Mouse (Mus musculus): ENCODE measurements at regions not wholly inside any gene's neighbourhood (a gene's known extent, or its start where the extent isn't known, plus 50 kb on each side); places are given as distances from the start of the nearest gene placed in this dataset.
A peak's percentile ranks its signal among the peaks of the same experiment; 100 is the strongest.

GRCm38 (mm10) chr1:136717830-136718517 is 93.3 kb downstream of the Zfp281 start:
- DNase-seq (ENCODE audit: low spot score in 2 of 2), result no peak

DNA sequence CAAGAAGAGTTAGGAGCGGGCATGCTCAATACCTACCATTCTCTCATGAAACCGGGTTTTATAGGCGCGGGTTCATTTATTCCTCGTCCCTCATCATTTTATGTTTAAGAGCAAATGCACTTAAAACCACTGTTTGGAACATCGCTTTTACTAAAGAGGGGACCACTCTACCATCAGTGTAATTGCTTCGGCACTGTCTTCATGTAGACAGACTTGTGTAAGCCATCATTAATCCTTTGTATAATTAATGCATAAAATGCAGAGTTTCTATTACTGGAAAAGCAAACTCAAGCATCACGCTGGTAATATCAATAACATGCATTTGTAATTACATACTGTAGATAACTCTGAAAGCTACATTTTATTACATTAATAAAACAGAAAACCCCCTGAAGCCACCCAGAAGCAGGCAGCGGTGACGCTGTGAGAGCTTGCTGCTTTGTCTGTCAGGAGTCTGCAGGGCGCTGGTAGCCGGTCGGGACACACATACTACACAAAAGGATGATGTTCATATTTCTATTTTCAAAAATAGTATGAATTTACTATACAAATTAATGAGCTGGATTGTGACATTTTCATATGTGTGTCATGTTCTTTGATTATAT is 99.2 kb downstream of the Zfp281 start:
- DNase-seq (ENCODE audit: low spot score in 2 of 2), result no peak

GRCm38 (mm10) chr1:136725242-136725641 is 100.5 kb downstream of the Zfp281 start:
- DNase-seq (ENCODE audit: low spot score in 2 of 2), result no peak

GRCm38 (mm10) chr1:136726145-136726935 is 101.6 kb downstream of the Zfp281 start:
- DNase-seq (ENCODE audit: low spot score in 2 of 2), result no peak

DNA sequence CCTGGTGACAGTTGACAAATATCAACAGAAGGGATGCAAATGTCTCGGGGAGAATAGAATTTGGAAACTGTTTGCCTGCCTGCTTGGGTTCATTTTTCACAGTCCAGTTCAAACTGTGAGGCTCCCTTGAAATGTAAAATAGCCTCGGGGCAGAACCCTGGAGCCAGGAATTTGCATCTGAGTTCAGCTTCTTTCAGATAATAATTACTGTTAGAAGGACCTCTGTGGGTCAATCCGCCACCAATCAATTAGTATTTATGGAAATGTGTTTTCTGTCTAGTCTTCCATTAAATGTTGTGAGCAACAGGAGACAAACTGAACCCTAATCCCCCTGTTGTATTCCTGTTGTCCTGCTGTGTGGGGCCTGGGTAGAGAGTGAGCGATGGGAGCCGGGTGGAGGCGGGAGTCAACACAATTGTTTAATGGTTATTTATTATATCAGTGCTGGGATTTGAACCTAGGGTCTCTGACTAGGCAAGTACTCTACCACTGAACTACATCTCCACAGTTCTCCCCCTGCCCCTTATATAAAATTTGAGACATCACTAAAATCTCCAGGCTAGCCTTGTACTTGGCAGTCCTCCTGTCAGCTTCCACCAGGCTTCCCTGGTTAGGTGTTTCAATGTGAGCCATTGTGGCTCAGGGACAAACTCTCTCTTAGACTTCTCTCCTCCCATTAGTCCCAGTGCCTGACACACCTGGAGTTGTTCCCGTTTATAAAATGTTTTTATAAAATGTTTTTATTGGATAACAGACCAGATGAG is 103.3 kb downstream of the Zfp281 start:
- DNase-seq (ENCODE audit: low spot score in 2 of 2), result no peak

- DNase-seq (ENCODE audit: low spot score in 2 of 2), result no peak
These were observed 103.9 kb downstream of the Zfp281 start for GRCm38 (mm10) chr1:136728632-136728944.

DNA sequence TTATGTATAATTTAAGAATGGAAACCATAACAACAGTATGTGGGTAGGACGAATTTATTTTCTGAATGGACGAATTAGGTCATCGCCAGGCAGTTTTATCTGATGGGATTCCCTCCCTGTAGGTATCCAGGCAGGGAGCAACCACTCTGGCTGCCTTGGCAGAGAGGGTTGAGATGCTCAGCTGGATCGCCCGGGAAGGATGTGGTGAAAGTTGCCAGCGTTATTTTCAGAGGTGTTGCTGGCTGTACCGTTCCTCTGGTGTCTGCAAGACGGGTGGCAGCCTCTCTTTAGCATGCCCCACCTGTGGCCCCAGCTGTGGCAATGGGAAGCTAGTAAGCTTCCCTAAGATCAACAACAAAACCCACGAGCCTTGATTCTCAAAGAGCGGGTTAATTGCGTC is 105.9 kb downstream of the Zfp281 start:
- peak in 1 of 2 experiments; percentile 59 for DNase-seq (ENCODE audit: low spot score in 2 of 2)

GRCm38 (mm10) chr1:136738030-136738429 is 113.3 kb downstream of the Zfp281 start:
- DNase-seq (ENCODE audit: low spot score in 2 of 2), result no peak

DNA sequence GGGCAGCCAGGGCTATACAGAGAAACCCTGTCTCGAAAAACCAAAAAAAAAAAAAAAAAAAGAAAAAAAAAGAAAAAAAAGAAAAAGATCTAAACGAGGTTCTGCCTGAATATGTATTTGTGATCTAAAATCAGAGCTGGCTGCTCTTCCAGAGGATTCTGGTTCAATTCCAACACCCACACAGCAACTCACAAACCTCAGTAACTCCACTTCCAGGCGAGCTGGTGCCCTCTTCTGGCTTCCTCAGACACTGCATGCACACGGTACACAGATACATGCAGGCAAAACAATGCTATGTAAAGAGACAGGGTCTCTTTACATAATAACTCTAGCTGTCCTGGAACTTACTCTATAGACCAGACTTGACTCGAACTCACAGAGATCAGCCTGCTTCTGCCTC is 114.8 kb downstream of the Zfp281 start:
- DNase-seq (ENCODE audit: low spot score in 2 of 2), result peak; percentile 70 to 85

- DNase-seq (ENCODE audit: low spot score in 2 of 2), result peak; percentile 29 to 37
These were observed 116.4 kb downstream of the Zfp281 start for GRCm38 (mm10) chr1:136741061-136741460.

- DNase-seq (ENCODE audit: low spot score in 2 of 2), result no peak
These were observed 124.5 kb downstream of the Zfp281 start for GRCm38 (mm10) chr1:136749188-136749587.

DNA sequence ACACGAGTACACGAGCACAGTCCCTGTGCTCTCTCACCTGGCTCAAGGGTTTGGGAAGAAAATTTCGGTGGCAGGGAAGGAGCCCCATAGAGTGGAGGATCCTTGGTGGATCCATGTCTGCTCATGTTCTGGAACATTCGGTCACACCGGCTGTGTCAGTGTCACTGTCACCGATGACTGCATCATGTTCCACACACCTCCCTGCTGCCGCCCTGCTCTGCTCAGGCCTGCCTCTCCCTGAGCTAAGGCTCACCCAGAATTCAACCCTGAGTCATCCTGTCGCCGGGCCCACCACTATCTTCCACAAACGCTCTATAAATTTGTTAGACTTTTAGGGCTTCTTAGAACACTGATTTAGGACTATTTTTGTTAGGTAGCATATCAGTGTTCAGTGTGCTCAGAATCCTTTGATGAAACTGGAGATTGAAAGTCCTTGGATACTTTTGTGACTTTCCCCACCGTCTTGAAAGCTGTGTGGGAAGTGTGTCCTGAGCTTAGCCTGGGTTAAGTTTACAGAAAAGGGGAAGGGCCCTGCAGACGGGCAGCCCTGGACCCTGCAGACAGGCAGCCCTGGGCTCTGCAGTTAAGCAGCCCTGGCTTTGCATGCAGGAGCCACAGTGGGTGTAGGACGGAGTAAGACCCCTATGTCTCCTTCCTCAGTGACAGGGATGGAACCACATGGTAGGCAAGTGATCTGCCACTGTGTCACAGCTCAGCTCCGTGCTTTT is 126.9 kb downstream of the Zfp281 start:
- DNase-seq (ENCODE audit: low spot score in 2 of 2), result no peak

GRCm38 (mm10) chr1:136754286-136754685 is 129.6 kb downstream of the Zfp281 start:
- DNase-seq (ENCODE audit: low spot score in 2 of 2), result no peak

DNA sequence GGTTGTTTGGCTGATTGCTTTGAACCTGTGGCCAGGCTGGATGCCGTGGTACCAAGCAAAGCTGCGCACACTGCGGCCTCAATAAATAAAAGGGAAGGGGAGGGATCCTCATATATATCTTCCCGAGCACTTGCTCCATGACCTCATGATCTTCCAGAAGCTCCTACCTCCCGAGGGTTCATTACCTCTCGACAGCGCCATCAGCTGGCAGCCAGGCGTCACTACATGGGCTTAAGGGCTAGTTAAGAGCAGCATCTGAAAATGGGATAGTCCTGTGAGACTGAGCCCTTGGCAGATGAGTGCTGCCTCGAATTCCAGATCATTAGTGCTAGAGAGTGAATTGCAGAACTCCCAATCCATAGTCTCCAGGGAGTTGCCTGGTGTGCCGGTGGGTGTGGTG is 134.0 kb downstream of the Zfp281 start:
- no peak for DNase-seq (ENCODE audit: low spot score in 2 of 2)

- DNase-seq (ENCODE audit: low spot score in 2 of 2), result no peak
These were observed 134.5 kb downstream of the Zfp281 start for GRCm38 (mm10) chr1:136759164-136759563.

GRCm38 (mm10) chr1:136761467-136761866 is 136.8 kb downstream of the Zfp281 start:
- DNase-seq (ENCODE audit: low spot score in 2 of 2), result no peak

DNA sequence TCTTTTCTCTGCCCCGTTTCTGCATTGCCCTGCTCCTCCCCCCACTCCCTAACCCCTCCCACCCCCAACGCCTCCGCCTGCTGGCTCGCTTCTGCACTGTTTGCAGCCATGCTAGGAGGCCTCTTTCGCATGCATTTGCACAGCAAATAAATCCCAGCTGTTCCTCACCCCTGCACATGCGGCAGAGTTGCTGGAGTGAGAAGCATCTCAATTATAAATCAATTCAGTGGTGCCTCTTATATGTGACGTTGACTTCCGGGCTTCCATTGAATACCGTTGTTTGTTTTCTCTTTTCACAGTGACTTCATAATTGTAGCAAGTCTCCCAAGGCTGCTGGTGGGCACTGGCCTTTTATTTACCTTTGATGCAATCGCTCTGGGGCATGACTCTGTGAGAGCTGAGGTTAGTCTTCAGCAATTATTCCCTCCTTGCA is 144.3 kb downstream of the Zfp281 start:
- DNase-seq (ENCODE audit: low spot score in 2 of 2), result no peak

- DNase-seq (ENCODE audit: low spot score in 2 of 2), result no peak
These were observed 149.0 kb downstream of the Zfp281 start for GRCm38 (mm10) chr1:136773743-136774142.

DNA sequence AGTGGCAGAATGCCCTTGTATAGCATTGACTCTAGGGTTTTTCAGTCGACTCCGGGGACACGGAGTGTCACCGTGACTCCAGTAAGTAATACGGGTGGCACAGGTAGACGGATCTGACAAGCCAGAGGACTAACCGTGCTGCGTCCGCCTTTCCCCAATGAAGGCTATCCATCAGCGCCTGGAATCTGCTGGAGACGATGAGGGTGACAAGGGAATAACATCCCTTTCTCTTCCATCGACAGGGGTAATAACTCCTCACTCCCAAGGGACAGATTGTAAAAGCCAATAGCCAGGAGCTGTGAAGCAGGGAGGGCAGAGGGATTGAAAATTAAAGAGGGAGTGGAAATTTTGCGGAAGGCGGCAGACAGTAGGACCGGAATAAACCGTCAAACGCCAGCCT is 151.5 kb downstream of the Zfp281 start:
- no peak for DNase-seq (ENCODE audit: low spot score in 2 of 2)

GRCm38 (mm10) chr1:136777263-136777980 is 152.7 kb downstream of the Zfp281 start:
- DNase-seq (ENCODE audit: low spot score in 2 of 2), result no peak

DNA sequence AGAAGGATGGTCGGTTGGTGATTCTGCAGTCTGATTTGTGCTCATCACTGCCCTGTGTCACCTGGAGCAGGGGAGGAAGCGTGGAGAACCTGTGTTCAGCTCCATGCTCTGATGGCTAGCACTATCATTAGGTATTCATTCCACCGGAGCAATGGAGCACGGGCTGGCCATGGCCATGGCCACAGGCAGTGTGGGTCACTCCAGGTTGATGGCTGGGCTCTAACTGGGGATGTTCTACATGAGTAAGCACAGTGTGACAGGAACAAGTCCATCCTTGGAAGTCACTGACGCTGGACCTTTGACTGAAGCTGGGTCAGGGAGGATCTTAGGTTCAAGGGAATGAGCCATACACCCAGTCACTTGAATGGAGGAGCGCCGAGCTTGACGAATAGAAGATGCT is 154.7 kb downstream of the Zfp281 start:
- DNase-seq (ENCODE audit: low spot score in 2 of 2), result no peak

Measured in right cerebral cortex, postnatal 36 days (tissue).